Mouse (Mus musculus): ENCODE measurements around the gene Timm23.

- TF ChIP-seq EP300 (IDR thresholded peaks at IDR 0.05; ENCODE audit: low read depth in 1 of 2, low read length in 2 of 2) (no peak), USF1 (IDR thresholded peaks at IDR 0.05; ENCODE audit: low read depth, low read length) (no peak), TBP (IDR thresholded peaks at IDR 0.05; ENCODE audit: low read depth, low read length) (peak; percentile 94), KAT2A (conservative IDR thresholded peaks at IDR 0.05; ENCODE audit: low read depth, low read length) (no peak; the same call in 1 of the 2 replicates), POLR2A (IDR thresholded peaks at IDR 0.05; ENCODE audit: control insufficient read depth in 1 of 2, insufficient read depth in 1 of 2, low read depth in 1 of 2, low read length in 2 of 2, poor library complexity in 1 of 2) (peak; percentile 59 to 81; a peak in 3 of 4 replicates), GABPA (IDR thresholded peaks at IDR 0.05; ENCODE audit: low read depth, low read length) (no peak), POLR2AphosphoS2 (IDR thresholded peaks at IDR 0.05; ENCODE audit: low read length) (peak; percentile 84)
Measured at GRCm38 (mm10) chr14:32159690-32160246, 41.9 kb downstream of the Timm23 start, which contains the start of gene Ncoa4.
